Mouse (Mus musculus) cerebellum, adult 8-10 months (tissue): ENCODE data around the gene Gm20388.

Experiments
- DNase-seq: peaks from one replicate; pipeline ENCODE4 v3.0.0; 2022

Gm20388 gene

GRCm38 (mm10) chr8:120832022-120832421 is 921.4 kb downstream of the Gm20388 start:
- DNase-seq, result no peak

DNA sequence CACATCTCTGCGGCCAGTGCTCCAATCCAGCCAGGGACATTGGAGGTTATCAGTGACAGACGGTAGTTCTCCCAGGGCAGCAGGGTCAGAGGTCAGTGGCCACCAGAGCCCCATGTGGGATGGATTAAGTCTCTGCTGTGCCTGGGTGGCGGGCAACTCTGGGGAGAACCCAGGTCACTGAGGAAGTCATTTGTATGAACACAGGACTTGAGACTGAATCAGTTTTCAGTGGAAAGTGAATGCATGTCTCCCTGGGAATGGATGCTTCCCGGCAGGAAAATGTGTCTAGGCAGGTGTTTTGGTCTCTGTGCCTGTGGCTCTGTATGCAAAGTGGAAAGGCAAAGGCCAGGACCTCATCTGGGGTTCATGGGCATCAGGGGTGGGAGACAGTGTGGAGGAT is 922.6 kb downstream of the Gm20388 start:
- DNase-seq, result no peak

DNA sequence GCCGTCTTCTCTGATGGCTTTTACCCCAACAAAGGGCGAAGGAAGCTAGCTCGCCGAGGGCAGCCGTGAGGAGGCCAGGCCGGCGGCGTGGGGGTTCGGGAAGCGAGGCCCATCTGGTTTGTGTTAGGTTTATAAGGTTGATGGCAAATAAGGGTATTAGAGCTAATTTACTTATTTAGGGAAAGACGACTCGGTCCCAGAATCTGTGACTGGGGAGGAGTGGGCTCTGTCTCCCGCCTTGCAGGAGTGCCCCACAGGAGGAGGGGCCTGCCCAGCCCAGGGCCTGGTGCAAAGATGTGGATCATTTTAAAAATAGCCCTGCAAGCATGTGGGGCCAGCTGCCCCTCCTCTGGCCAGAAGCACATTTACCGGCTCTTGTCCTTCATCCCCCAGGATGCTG is 928.4 kb downstream of the Gm20388 start:
- no peak for DNase-seq

DNA sequence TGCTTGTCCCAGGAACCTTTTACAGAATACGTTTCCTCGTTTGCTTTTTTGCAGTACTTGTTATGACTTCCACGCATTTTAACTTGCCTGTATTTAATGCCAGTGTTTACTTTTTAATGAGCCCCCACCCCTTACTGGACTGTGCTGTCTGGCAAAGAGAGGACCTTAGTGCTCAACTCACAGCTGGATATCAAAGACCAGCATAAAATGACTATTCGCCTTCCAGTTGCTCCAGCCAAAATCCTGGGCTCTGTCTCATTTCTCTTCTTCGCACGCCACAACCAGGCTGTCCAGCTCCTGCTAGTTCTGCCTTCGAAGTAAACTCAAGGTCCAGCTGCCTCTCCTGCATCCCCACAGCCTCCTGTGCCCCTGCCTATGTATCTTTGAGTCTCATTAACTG is 932.4 kb downstream of the Gm20388 start:
- DNase-seq, result no peak

GRCm38 (mm10) chr8:120846018-120846417 is 935.4 kb downstream of the Gm20388 start:
- no peak for DNase-seq

DNA sequence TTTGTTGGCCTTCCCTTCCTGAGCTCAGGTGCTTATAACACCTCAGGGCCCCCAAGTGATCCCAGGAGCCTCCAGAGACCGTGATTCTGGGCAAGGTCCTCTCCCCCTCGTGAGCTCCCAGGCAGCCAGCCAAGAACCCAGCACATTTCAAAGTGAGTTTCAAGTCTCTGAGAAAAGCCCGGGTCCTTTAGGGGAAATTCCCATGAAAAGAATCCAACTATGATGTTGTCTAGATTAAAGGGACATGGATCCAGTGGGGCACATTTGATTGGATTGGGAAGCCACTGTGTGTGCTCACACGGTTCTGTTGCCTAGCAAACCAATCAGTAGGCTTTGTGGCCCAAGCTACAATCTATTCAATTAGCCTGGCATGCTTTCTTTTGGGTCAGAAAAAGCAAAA is 936.6 kb downstream of the Gm20388 start:
- DNase-seq, result no peak

- DNase-seq, result no peak
These were observed 937.1 kb downstream of the Gm20388 start for GRCm38 (mm10) chr8:120847735-120848134.

GRCm38 (mm10) chr8:120848434-120848833 is 937.8 kb downstream of the Gm20388 start:
- DNase-seq, result no peak

GRCm38 (mm10) chr8:120851411-120851810 is 940.8 kb downstream of the Gm20388 start:
- DNase-seq, result no peak

GRCm38 (mm10) chr8:120859881-120860280 is 949.2 kb downstream of the Gm20388 start:
- no peak for DNase-seq

DNA sequence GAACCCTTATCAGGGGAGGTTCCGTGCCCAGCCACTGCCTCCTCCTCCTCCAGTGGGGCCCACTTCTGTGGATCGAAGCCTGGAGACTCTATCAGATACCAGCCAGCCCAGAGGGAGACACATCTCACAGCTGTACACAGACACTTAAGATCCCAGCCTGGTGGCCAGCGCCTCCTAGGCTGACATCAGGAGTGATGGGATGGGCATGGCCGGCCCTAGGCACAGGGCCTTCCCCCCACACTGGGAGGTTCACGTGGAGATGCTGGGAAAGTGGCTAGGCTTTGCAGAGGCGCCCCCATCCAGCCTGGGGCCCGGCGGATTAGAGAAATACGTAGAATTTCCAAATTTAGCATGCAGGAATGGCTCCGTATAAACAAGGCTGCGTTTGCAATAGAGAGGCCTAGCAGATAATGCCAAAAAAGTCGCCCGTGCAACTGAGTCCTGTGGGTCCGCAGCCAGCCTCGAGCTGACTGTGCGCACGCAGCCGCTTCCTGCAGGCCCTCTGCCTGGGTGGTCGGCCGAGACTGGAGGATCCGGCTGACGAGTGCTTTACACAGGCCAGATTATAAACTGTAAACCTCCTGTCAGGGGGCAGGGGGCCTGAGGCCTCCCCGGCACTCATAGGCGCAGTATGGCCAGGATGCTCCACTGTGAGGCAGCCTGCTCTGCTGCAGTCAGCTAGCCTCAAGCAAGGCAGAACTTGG is 949.9 kb downstream of the Gm20388 start:
- no peak for DNase-seq

- no peak for DNase-seq
These were observed 953.0 kb downstream of the Gm20388 start for GRCm38 (mm10) chr8:120863683-120864082.

DNA sequence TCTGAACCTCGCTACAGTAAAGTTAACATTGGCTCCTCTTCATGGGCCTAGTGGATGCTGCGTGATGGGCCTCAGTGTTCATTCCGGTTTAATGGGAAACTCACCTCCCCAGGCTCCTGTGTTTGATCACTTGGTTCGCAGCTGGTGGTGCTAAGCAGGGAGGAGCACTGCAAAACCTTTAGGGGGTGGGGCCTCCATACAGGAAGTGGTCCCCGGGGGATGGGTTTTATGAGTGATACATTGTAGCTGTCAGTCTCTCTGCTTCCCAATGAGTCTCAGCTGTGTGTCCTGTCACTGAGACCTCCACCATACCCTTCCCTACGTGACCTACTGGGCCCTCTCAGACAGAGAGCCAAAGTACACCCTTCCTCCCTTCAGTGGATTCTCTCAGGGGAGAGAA is 956.7 kb downstream of the Gm20388 start:
- DNase-seq, result no peak

DNA sequence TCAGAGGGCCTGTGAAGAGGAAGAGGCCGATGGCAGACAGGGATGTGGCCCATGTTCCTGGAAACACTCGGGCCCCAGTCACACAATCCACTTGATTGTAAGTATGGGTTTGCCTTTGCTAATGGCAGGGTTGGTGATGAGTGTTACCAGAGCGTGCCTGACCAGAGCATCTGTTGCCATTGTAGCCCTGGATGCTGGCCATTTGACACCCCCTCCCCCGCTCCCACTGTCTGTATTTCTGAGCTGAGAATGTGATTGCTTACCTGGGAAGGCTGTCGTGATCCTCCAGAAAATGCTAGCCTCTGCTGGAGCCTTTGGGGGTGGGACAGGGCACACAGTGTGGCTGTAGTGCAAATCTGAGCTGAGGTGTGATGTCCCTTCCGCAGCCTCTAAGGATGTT is 962.0 kb downstream of the Gm20388 start:
- DNase-seq, result no peak

GRCm38 (mm10) chr8:120876010-120876918 is 965.6 kb downstream of the Gm20388 start:
- no peak for DNase-seq

DNA sequence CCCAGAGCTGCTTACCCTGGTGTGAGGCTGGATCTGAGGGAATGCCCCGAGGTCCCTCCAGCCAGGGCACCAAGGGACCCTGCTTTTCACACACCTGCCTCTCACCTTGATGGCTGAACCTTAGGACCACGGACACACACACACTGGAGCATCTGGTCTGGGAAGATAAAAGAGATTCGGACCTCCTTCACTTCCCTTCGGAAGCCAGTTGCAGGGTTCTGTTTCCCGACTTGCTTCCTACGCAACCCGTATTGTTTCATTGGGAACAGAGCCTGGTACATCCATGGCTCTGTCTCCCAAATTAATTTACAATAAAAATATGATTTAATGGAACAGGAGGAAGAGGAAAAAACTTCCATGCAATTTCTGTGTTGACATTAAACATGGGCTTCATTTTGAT is 966.4 kb downstream of the Gm20388 start:
- DNase-seq, result no peak

GRCm38 (mm10) chr8:120879928-120880327 is 969.3 kb downstream of the Gm20388 start:
- no peak for DNase-seq

- DNase-seq, result no peak
These were observed 971.0 kb downstream of the Gm20388 start for GRCm38 (mm10) chr8:120881634-120882033.

GRCm38 (mm10) chr8:120882657-120883056 is 972.0 kb downstream of the Gm20388 start:
- no peak for DNase-seq

GRCm38 (mm10) chr8:120883369-120883768 is 972.7 kb downstream of the Gm20388 start:
- DNase-seq, result no peak

DNA sequence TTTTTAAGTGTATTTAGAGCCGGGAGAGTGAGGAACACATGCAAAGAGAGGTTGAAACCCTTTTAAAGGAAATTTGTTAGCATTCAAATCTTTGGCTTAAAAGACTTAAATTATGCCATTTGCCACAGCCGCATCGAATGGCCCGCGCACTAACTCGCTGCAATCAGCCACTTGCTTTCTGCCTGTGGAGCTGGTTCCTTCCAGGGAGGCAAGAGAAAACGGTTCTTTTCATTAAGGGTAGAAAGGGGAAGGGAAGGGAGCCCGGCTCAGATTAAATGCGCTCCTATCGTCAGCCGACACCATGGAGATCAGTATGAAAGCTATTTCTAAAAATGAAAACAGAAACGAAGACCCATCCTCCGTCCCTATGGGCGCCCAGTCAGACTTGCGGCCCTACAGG is 973.2 kb downstream of the Gm20388 start:
- DNase-seq, result no peak

- no peak for DNase-seq
These were observed 974.2 kb downstream of the Gm20388 start for GRCm38 (mm10) chr8:120884881-120885280.

DNA sequence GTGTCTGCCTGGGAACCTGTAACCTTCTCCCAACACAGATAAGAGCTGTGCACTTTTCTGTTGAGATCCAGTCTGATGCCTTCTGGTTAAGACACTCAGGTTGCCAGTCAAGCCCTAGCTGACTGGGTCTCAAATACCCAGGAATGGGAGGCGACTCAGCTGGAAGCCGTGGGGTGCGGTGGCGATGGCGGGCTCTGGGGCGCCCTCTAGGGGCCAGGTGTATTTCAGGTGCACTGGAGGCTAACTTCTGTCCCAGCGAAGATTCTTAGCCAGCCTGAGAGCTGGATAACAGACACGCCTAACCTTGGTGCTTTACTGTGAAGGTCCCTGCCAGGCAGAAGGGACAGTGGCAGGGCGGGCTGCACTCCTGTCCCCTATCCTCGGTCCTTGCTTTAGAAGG is 976.6 kb downstream of the Gm20388 start:
- DNase-seq, result no peak

DNA sequence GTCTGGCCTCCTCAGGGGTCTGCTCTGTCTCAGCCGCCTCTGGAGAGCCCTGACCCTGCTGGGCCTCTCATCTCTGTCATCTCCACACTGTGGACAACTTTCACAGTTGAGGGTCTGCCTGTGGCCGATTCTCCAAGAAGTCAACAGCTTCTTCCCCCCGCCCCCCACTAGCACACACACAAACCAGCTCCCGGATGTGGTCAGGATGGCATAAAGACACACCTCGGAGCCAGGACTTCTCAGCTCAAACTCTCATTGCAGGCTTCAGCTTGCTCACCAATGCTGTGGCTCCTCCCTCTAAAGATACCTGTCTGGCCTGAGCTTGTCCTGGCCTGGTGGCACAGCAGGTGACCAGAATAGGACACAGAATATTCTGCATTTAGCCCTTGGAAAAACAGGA is 977.4 kb downstream of the Gm20388 start:
- no peak for DNase-seq
